Mouse (Mus musculus): Measurements from ENCODE around the gene Spdya. TPM values are rescaled to one million over a fixed set of nuclear protein-coding genes. Genes with fewer than 3 reads are reported as not detected.

The Spdya gene
- polyA plus RNA-seq (2017; shearing (Covaris generic)) = 0.89 TPM

GRCm38 (mm10) chr17:71551757-71552451, at the start of gene Spdya:
Gene Spdya (plus strand): TSS chr17:71552061.

GRCm38 (mm10) chr17:71526711-71527564, 24.9 kb upstream of the Spdya start, which contains the start of gene Ndc80:
Gene Ndc80 (minus strand): TSS chr17:71526857.

GRCm38 (mm10) chr17:71615638-71616318, 63.9 kb downstream of the Spdya start, which contains the start of gene Wdr43:
Gene Wdr43 (plus strand): TSS chr17:71615895.

Other genes with a start within 250 kb of the Spdya start
- gene Emilin2, start 240.1 kb upstream of the Spdya start, polyA plus RNA-seq (2017; shearing (Covaris generic)) = not detected
- 6.6 TPM for gene Gm4707, start 92.1 kb upstream of the Spdya start, polyA plus RNA-seq (2017; shearing (Covaris generic))
- gene Smchd1, start 76.7 kb upstream of the Spdya start, polyA plus RNA-seq (2017; shearing (Covaris generic)) = 71.0 TPM
- gene Ndc80, start 25.2 kb upstream of the Spdya start, polyA plus RNA-seq (2017; shearing (Covaris generic)) = 12.5 TPM
- gene Wdr43, start 63.8 kb downstream of the Spdya start, polyA plus RNA-seq (2017; shearing (Covaris generic)) = 148 TPM
- not detected for gene Togaram2, start 121.2 kb downstream of the Spdya start, polyA plus RNA-seq (2017; shearing (Covaris generic))
- gene Pcare, start 200.8 kb downstream of the Spdya start, polyA plus RNA-seq (2017; shearing (Covaris generic)) = not detected
- gene Clip4, start 216.4 kb downstream of the Spdya start, polyA plus RNA-seq (2017; shearing (Covaris generic)) = not detected

All from CD4-positive, CD25-positive, alpha-beta regulatory T cell, adult 9 weeks (primary cell).